Mouse (Mus musculus): ENCODE data around the gene Insl5. TPM values are rescaled to one million over a fixed set of nuclear protein-coding genes. Genes with fewer than 3 reads are reported as not detected.

The Insl5 gene
- polyA plus RNA-seq, 1 experiment from 2014 or later: 0.41 TPM

Other genes with a start within 250 kb of the Insl5 start
- 0.53 and 1.1 TPM in 2 replicates for gene Tctex1d1, start 48.2 kb downstream of the Insl5 start, polyA plus RNA-seq (2015; fragmentation: Nextera tagmentation; extraction: Ambion mirVana)
- gene Mier1, start 87.5 kb upstream of the Insl5 start, polyA plus RNA-seq (2015; fragmentation: Nextera tagmentation; extraction: Ambion mirVana): 34.0 and 38.7 TPM in 2 replicates
- 3.8 and 4.6 TPM in 2 replicates for gene Wdr78, start 87.7 kb upstream of the Insl5 start, polyA plus RNA-seq (2015; fragmentation: Nextera tagmentation; extraction: Ambion mirVana)
- 3.7 and 5.8 TPM in 2 replicates for gene Slc35d1, start 188.3 kb upstream of the Insl5 start, polyA plus RNA-seq (2015; fragmentation: Nextera tagmentation; extraction: Ambion mirVana)